Mouse (Mus musculus): ENCODE measurements around the gene Hyou1. TPM values are rescaled to one million over a fixed set of nuclear protein-coding genes. Genes with fewer than 3 reads are reported as not detected.

Hyou1 gene
- total RNA-seq, 2 experiments from 2014 or later: 49.2 to 51.3 TPM

Small RNA genes lying within 50 kb of the gene (microRNA-seq; reads per million reads assigned to microRNA genes)
- gene Gm44335 (not detected), gene Mir7085 (not detected)

Other genes starting within 250 kb of the Hyou1 start
- gene Mcam, start 245.0 kb upstream of the Hyou1 start, total RNA-seq (2021): 100 to 1,000 TPM; 156 to 169 TPM
- gene Cbl, start 145.4 kb upstream of the Hyou1 start, total RNA-seq (2021): 10 to 100 TPM; 25.4 to 28.7 TPM
- not detected for gene Ccdc153, start 138.8 kb upstream of the Hyou1 start, total RNA-seq (2021)
- gene Pdzd3, start 128.0 kb upstream of the Hyou1 start, total RNA-seq (2021): under 1 TPM; 0.37 to 0.39 TPM
- 10 to 100 TPM; 22.7 to 23.0 TPM for gene Nlrx1, start 110.9 kb upstream of the Hyou1 start, total RNA-seq (2021)
- 1 to 10 TPM; 1.5 TPM for gene Abcg4, start 90.9 kb upstream of the Hyou1 start, total RNA-seq (2021)
- 10 to 100 TPM; 11.2 to 13.7 TPM for gene Hinfp, start 73.8 kb upstream of the Hyou1 start, total RNA-seq (2021)
- 10 to 100 TPM; 10.5 to 12.8 TPM for gene C2cd2l, start 59.2 kb upstream of the Hyou1 start, total RNA-seq (2021)
- 10 to 100 TPM; 18.4 to 18.8 TPM for gene Dpagt1, start 53.5 kb upstream of the Hyou1 start, total RNA-seq (2021)
- 10 to 100 TPM; 80.5 to 93.0 TPM for gene H2afx, start 44.8 kb upstream of the Hyou1 start, total RNA-seq (2021)
- gene Hmbs, start 35.3 kb upstream of the Hyou1 start, total RNA-seq (2021): 10 to 100 TPM; 33.7 to 34.0 TPM
- gene Vps11, start 17.8 kb upstream of the Hyou1 start, total RNA-seq (2021): 10 to 100 TPM; 25.4 to 27.9 TPM
- gene Slc37a4, start 17.4 kb downstream of the Hyou1 start, total RNA-seq (2021): 10 to 100 TPM; 58.2 to 68.3 TPM
- 1,000 to 10,000 TPM; 1,491 to 1,513 TPM for gene Rps25, start 27.6 kb downstream of the Hyou1 start, total RNA-seq (2021)
- gene Trappc4, start 28.1 kb downstream of the Hyou1 start, total RNA-seq (2021): 10 to 100 TPM; 43.2 to 43.5 TPM
- gene Ccdc84, start 39.1 kb downstream of the Hyou1 start, total RNA-seq (2021): 10 to 100 TPM in 1 of 2 experiments, 1 to 10 TPM in 1; 10.0 to 17.3 TPM
- gene Foxr1, start 61.6 kb downstream of the Hyou1 start, total RNA-seq (2021): not detected
- gene Upk2, start 75.5 kb downstream of the Hyou1 start, total RNA-seq (2021): under 1 TPM; 0.69 to 0.91 TPM
- gene Bcl9l, start 103.3 kb downstream of the Hyou1 start, total RNA-seq (2021): 100 to 1,000 TPM; 126 to 131 TPM
- gene Cxcr5, start 182.4 kb downstream of the Hyou1 start, total RNA-seq (2021): under 1 TPM; 0.10 TPM
- gene Ddx6, start 225.4 kb downstream of the Hyou1 start, total RNA-seq (2021): 100 to 1,000 TPM in 1 of 2 experiments, 10 to 100 TPM in 1; 99.3 to 101 TPM